Mouse (Mus musculus): ENCODE measurements around the gene Usp6nl. TPM values are rescaled to one million over a fixed set of nuclear protein-coding genes. Genes with fewer than 3 reads are reported as not detected.

The Usp6nl gene
- polyA plus RNA-seq, 1 experiment from 2014 or later, result 6.2 TPM

GRCm38 (mm10) chr2:6469164-6469563 lies 146.7 kb downstream of the Usp6nl start:
- Histone ChIP-seq H3K36me3 (no peaks in the 10 kb centered on the region), H3K4me1 (replicated peaks) (peaks cover 26% of the 10 kb centered on the region), H3K27ac (no peak overlapping the region), H3K27me3 (no peaks in the 10 kb centered on the region), H3K4me2 (no peak overlapping the region), H3K9me3 (no peaks in the 10 kb centered on the region), H3K9ac (no peak overlapping the region), H3K4me3 (no peak overlapping the region)
- ATAC-seq (ENCODE audit: low FRiP score), result no peak
- WGBS, result 35% methylated on average over 9 of the region's 9 CpGs

GRCm38 (mm10) chr2:6471110-6471611 lies 148.7 kb downstream of the Usp6nl start:
- H3K9ac ChIP-seq, result no peak overlapping the region
- H3K4me2 ChIP-seq, result no peak overlapping the region
- peaks cover 22% of the 10 kb centered on the region for H3K4me1 ChIP-seq (replicated peaks)
- 0 out of 2 replicates have a peak, but pooled peaks cover 9% of the 10 kb centered on the region for H3K9me3 ChIP-seq
- H3K27me3 ChIP-seq, result no peaks in the 10 kb centered on the region
- H3K36me3 ChIP-seq, result no peaks in the 10 kb centered on the region
- 54% methylated on average over 4 of the region's 4 CpGs for WGBS
- H3K4me3 ChIP-seq, result no peak overlapping the region
- ATAC-seq (ENCODE audit: low FRiP score), result no peak
- no peak overlapping the region for H3K27ac ChIP-seq

GRCm38 (mm10) chr2:6473829-6474228 lies 151.4 kb downstream of the Usp6nl start:
- Histone ChIP-seq H3K27ac (no peak overlapping the region), H3K36me3 (no peaks in the 10 kb centered on the region), H3K27me3 (no peaks in the 10 kb centered on the region), H3K9me3 (0 out of 2 replicates have a peak, but pooled peaks cover 9% of the 10 kb centered on the region), H3K4me3 (no peak overlapping the region), H3K4me2 (no peak overlapping the region), H3K9ac (no peak overlapping the region), H3K4me1 (replicated peaks) (peaks cover 29% of the 10 kb centered on the region)
- 84% methylated on average over 5 of the region's 5 CpGs for WGBS
- ATAC-seq (ENCODE audit: low FRiP score), result no peak

GRCm38 (mm10) chr2:6477884-6478283 lies 155.4 kb downstream of the Usp6nl start:
- 93% methylated on average over 4 of the region's 4 CpGs for WGBS
- Histone ChIP-seq H3K27me3 (no peaks in the 10 kb centered on the region), H3K4me3 (no peak overlapping the region), H3K4me2 (no peak overlapping the region), H3K4me1 (replicated peaks) (peaks cover 30% of the 10 kb centered on the region), H3K9ac (no peak overlapping the region), H3K36me3 (no peaks in the 10 kb centered on the region), H3K9me3 (0 out of 2 replicates have a peak, but pooled peaks cover 9% of the 10 kb centered on the region), H3K27ac (peak overlapping the region; percentile 76; the same call in 1 of the 2 replicates)
- no peak for ATAC-seq (ENCODE audit: low FRiP score)

GRCm38 (mm10) chr2:6478361-6478965 lies 156.0 kb downstream of the Usp6nl start:
- Histone ChIP-seq H3K27ac (peak overlapping the region; percentile 76), H3K9me3 (0 out of 2 replicates have a peak, but pooled peaks cover 9% of the 10 kb centered on the region), H3K36me3 (no peaks in the 10 kb centered on the region), H3K9ac (no peak overlapping the region), H3K4me3 (no peak overlapping the region), H3K27me3 (no peaks in the 10 kb centered on the region), H3K4me2 (no peak overlapping the region), H3K4me1 (replicated peaks) (peaks cover 36% of the 10 kb centered on the region)
- WGBS, result 49% methylated on average over 16 of the region's 16 CpGs
- no peak for ATAC-seq (ENCODE audit: low FRiP score)

- Histone ChIP-seq H3K4me2 (no peak overlapping the region), H3K4me3 (no peak overlapping the region), H3K27ac (peak overlapping the region; percentile 76), H3K27me3 (no peaks in the 10 kb centered on the region), H3K4me1 (replicated peaks) (peaks cover 41% of the 10 kb centered on the region), H3K36me3 (no peaks in the 10 kb centered on the region), H3K9ac (no peak overlapping the region), H3K9me3 (0 out of 2 replicates have a peak, but pooled peaks cover 9% of the 10 kb centered on the region)
- ATAC-seq (ENCODE audit: low FRiP score), result peak; percentile 62
- WGBS, result 26% methylated on average over 13 of the region's 13 CpGs
Measured at GRCm38 (mm10) chr2:6478966-6479391, 156.5 kb downstream of the Usp6nl start.

GRCm38 (mm10) chr2:6479620-6480019 lies 157.2 kb downstream of the Usp6nl start:
- Histone ChIP-seq H3K27me3 (no peaks in the 10 kb centered on the region), H3K27ac (peak overlapping the region; percentile 76), H3K36me3 (no peaks in the 10 kb centered on the region), H3K4me1 (replicated peaks) (peaks cover 45% of the 10 kb centered on the region), H3K4me3 (no peak overlapping the region), H3K4me2 (no peak overlapping the region), H3K9me3 (0 out of 2 replicates have a peak, but pooled peaks cover 9% of the 10 kb centered on the region), H3K9ac (no peak overlapping the region)
- ATAC-seq (ENCODE audit: low FRiP score), result no peak
- 71% methylated on average over 5 of the region's 5 CpGs for WGBS

GRCm38 (mm10) chr2:6481966-6482365 lies 159.5 kb downstream of the Usp6nl start:
- Histone ChIP-seq H3K27ac (no peak overlapping the region), H3K9ac (no peak overlapping the region), H3K4me2 (no peak overlapping the region), H3K36me3 (no peaks in the 10 kb centered on the region), H3K4me1 (replicated peaks) (peaks cover 45% of the 10 kb centered on the region), H3K27me3 (no peaks in the 10 kb centered on the region), H3K4me3 (no peak overlapping the region), H3K9me3 (no peaks in the 10 kb centered on the region)
- WGBS, result 93% methylated on average over 8 of the region's 8 CpGs
- no peak for ATAC-seq (ENCODE audit: low FRiP score)

GRCm38 (mm10) chr2:6482411-6482810 lies 159.9 kb downstream of the Usp6nl start:
- no peak overlapping the region for H3K4me3 ChIP-seq
- H3K9ac ChIP-seq, result no peak overlapping the region
- H3K27me3 ChIP-seq, result no peaks in the 10 kb centered on the region
- peak overlapping the region; percentile 66 for H3K27ac ChIP-seq
- H3K36me3 ChIP-seq, result no peaks in the 10 kb centered on the region
- 43% methylated on average over 3 of the region's 3 CpGs for WGBS
- no peak for ATAC-seq (ENCODE audit: low FRiP score)
- H3K9me3 ChIP-seq, result no peaks in the 10 kb centered on the region
- H3K4me1 ChIP-seq (replicated peaks), result peaks cover 45% of the 10 kb centered on the region
- no peak overlapping the region for H3K4me2 ChIP-seq

- Histone ChIP-seq H3K4me2 (no peak overlapping the region), H3K27ac (peak overlapping the region; percentile 72), H3K9ac (0 out of 2 replicates have a peak overlapping the region, but pooled peaks have one; percentile 19), H3K4me1 (replicated peaks) (peaks cover 40% of the 10 kb centered on the region), H3K36me3 (no peaks in the 10 kb centered on the region), H3K4me3 (no peak overlapping the region), H3K9me3 (no peaks in the 10 kb centered on the region), H3K27me3 (no peaks in the 10 kb centered on the region)
- peak; percentile 78 for ATAC-seq (ENCODE audit: low FRiP score)
- 25% methylated on average over 8 of the region's 8 CpGs for WGBS
Measured at GRCm38 (mm10) chr2:6483081-6483992, 160.9 kb downstream of the Usp6nl start.

- Histone ChIP-seq H3K9ac (no peak overlapping the region; the same call in 1 of the 2 replicates), H3K9me3 (no peaks in the 10 kb centered on the region), H3K36me3 (no peaks in the 10 kb centered on the region), H3K4me1 (replicated peaks) (peaks cover 32% of the 10 kb centered on the region), H3K4me2 (no peak overlapping the region), H3K27me3 (no peaks in the 10 kb centered on the region), H3K4me3 (no peak overlapping the region), H3K27ac (peak overlapping the region; percentile 72)
- whole genome bisulfite sequencing, result 88% methylated on average over 3 of the region's 3 CpGs
- no peak for ATAC-seq (ENCODE audit: low FRiP score)
Measured at GRCm38 (mm10) chr2:6484179-6484578, 161.7 kb downstream of the Usp6nl start.
